Mouse (Mus musculus) E14TG2a.4 (cell line): ENCODE data around the gene Alg12.

Experiments
- H3K27me3 ChIP-seq: 2 replicates; pipeline ENCODE4 v1.6.1; 2014; ENCODE audit warnings: low read length, control low read depth; ENCODE audit not compliant: insufficient read depth
- H3K36me3 ChIP-seq: 2 replicates; pipeline ENCODE4 v1.6.1; 2014; ENCODE audit warnings: low read length, control low read depth; ENCODE audit not compliant: insufficient read depth
- H3K4me1 ChIP-seq: replicated peaks from 2 replicates; pipeline ENCODE4 v1.6.1; 2014; ENCODE audit warnings: low read depth, low read length, control low read depth
- H3K4me3 ChIP-seq: replicated peaks from 2 replicates; pipeline ENCODE4 v1.5.1; 2014; ENCODE audit warnings: mild to moderate bottlenecking, low read length
- H3K9me3 ChIP-seq: 2 replicates; pipeline ENCODE4 v1.6.1; 2014; ENCODE audit warnings: low read length, control low read depth
- CTCF ChIP-seq: conservative IDR thresholded peaks from 2 replicates; pipeline ENCODE4 v1.5.1; 2014; ENCODE audit warnings: low read length
- NANOG ChIP-seq: IDR thresholded peaks from 2 replicates; pipeline ENCODE4 v1.6.1; 2014; ENCODE audit warnings: borderline replicate concordance, low read length, mixed read lengths
- POU5F1 ChIP-seq: IDR thresholded peaks from 2 replicates; pipeline ENCODE4 v1.6.1; 2014; ENCODE audit warnings: low read length, borderline replicate concordance

Gene Alg12

GRCm38 (mm10) chr15:88856613-88857012 lies 37.5 kb upstream of the Alg12 start:
- Histone ChIP-seq H3K27me3 (no peaks in the 10 kb centered on the region), H3K9me3 (no peaks in the 10 kb centered on the region), H3K4me3 (no peak overlapping the region), H3K36me3 (no peaks in the 10 kb centered on the region), H3K4me1 (peaks cover 96% of the 10 kb centered on the region)
- TF ChIP-seq CTCF (no peak), NANOG (no peak), POU5F1 (no peak)

GRCm38 (mm10) chr15:88855896-88856417 lies 36.8 kb upstream of the Alg12 start:
- no peaks in the 10 kb centered on the region for H3K9me3 ChIP-seq
- H3K4me1 ChIP-seq: peaks cover 95% of the 10 kb centered on the region
- H3K27me3 ChIP-seq: no peaks in the 10 kb centered on the region
- H3K36me3 ChIP-seq: no peaks in the 10 kb centered on the region
- TF ChIP-seq CTCF (no peak), NANOG (no peak), POU5F1 (no peak)
- peak overlapping the region; percentile 60 for H3K4me3 ChIP-seq

GRCm38 (mm10) chr15:88854969-88855830 lies 36.1 kb upstream of the Alg12 start:
- no peaks in the 10 kb centered on the region for H3K36me3 ChIP-seq
- peaks cover 95% of the 10 kb centered on the region for H3K4me1 ChIP-seq
- H3K27me3 ChIP-seq: no peaks in the 10 kb centered on the region
- H3K4me3 ChIP-seq: peak overlapping the region; percentile 60
- H3K9me3 ChIP-seq: no peaks in the 10 kb centered on the region
- TF ChIP-seq CTCF (no peak), NANOG (no peak), POU5F1 (no peak)

GRCm38 (mm10) chr15:88854119-88854968 lies 35.2 kb upstream of the Alg12 start:
- Histone ChIP-seq H3K36me3 (no peaks in the 10 kb centered on the region), H3K9me3 (no peaks in the 10 kb centered on the region), H3K27me3 (no peaks in the 10 kb centered on the region), H3K4me3 (peak overlapping the region; percentile 60), H3K4me1 (peaks cover 90% of the 10 kb centered on the region)
- TF ChIP-seq POU5F1 (no peak), NANOG (no peak), CTCF (no peak)

GRCm38 (mm10) chr15:88853106-88853505 lies 34.0 kb upstream of the Alg12 start:
- TF ChIP-seq CTCF (no peak), NANOG (no peak), POU5F1 (no peak)
- Histone ChIP-seq H3K4me1 (peaks cover 79% of the 10 kb centered on the region), H3K36me3 (no peaks in the 10 kb centered on the region), H3K9me3 (no peaks in the 10 kb centered on the region), H3K4me3 (peak overlapping the region; percentile 13; the same call in 1 of the 2 replicates), H3K27me3 (no peaks in the 10 kb centered on the region)

GRCm38 (mm10) chr15:88851507-88852149 lies 32.5 kb upstream of the Alg12 start:
- Histone ChIP-seq H3K27me3 (no peaks in the 10 kb centered on the region), H3K4me1 (peaks cover 69% of the 10 kb centered on the region), H3K36me3 (no peaks in the 10 kb centered on the region), H3K9me3 (no peaks in the 10 kb centered on the region), H3K4me3 (no peak overlapping the region)
- TF ChIP-seq POU5F1 (no peak), NANOG (no peak), CTCF (no peak)

GRCm38 (mm10) chr15:88851076-88851475 lies 32.0 kb upstream of the Alg12 start:
- no peaks in the 10 kb centered on the region for H3K9me3 ChIP-seq
- no peaks in the 10 kb centered on the region for H3K27me3 ChIP-seq
- no peaks in the 10 kb centered on the region for H3K36me3 ChIP-seq
- peaks cover 64% of the 10 kb centered on the region for H3K4me1 ChIP-seq
- no peak overlapping the region for H3K4me3 ChIP-seq
- TF ChIP-seq CTCF (no peak), NANOG (no peak), POU5F1 (no peak)

- Histone ChIP-seq H3K4me1 (peaks cover 56% of the 10 kb centered on the region), H3K9me3 (peaks cover 6% of the 10 kb centered on the region), H3K4me3 (no peak overlapping the region), H3K36me3 (no peaks in the 10 kb centered on the region), H3K27me3 (no peaks in the 10 kb centered on the region)
- TF ChIP-seq CTCF: no peak
- no peak for TF ChIP-seq NANOG
- no peak for TF ChIP-seq POU5F1
Observed at GRCm38 (mm10) chr15:88850146-88850826, 31.2 kb upstream of the Alg12 start.
